Mouse (Mus musculus): ENCODE data around the gene Qrfpr. TPM values are rescaled to one million over a fixed set of nuclear protein-coding genes. Genes with fewer than 3 reads are reported as not detected.

Gene Qrfpr
- polyA plus RNA-seq, 1 experiment from 2014 or later, result 0.25 TPM

GRCm38 (mm10) chr3:36202932-36203331 is 19.2 kb downstream of the Qrfpr start:
- H3K4me3 ChIP-seq, result no peak overlapping the region
- H3K27ac ChIP-seq, result no peak overlapping the region
- WGBS, result 86% methylated on average over 7 of the region's 7 CpGs
- DNase-seq (ENCODE audit: low spot score), result no peak
- no peaks in the 10 kb centered on the region for H3K27me3 ChIP-seq (ENCODE audit: low read depth, poor library complexity, severe bottlenecking)
- no peaks in the 10 kb centered on the region for H3K4me1 ChIP-seq
- no peaks in the 10 kb centered on the region for H3K9me3 ChIP-seq (replicated peaks)
- H3K36me3 ChIP-seq, result no peaks in the 10 kb centered on the region

GRCm38 (mm10) chr3:36201098-36201497 is 21.0 kb downstream of the Qrfpr start:
- Histone ChIP-seq H3K36me3 (no peaks in the 10 kb centered on the region), H3K4me1 (no peaks in the 10 kb centered on the region), H3K4me3 (no peak overlapping the region), H3K9me3 (replicated peaks) (no peaks in the 10 kb centered on the region), H3K27ac (no peak overlapping the region), H3K27me3 (ENCODE audit: low read depth, poor library complexity, severe bottlenecking) (no peaks in the 10 kb centered on the region)
- DNase-seq (ENCODE audit: low spot score), result no peak
- 85% methylated on average over 5 of the region's 5 CpGs for WGBS

GRCm38 (mm10) chr3:36189243-36189642 is 32.9 kb downstream of the Qrfpr start:
- no peaks in the 10 kb centered on the region for H3K4me1 ChIP-seq
- DNase-seq (ENCODE audit: low spot score), result no peak
- no peaks in the 10 kb centered on the region for H3K36me3 ChIP-seq
- H3K27me3 ChIP-seq (ENCODE audit: low read depth, poor library complexity, severe bottlenecking), result no peaks in the 10 kb centered on the region
- no peaks in the 10 kb centered on the region for H3K9me3 ChIP-seq (replicated peaks)
- H3K4me3 ChIP-seq, result no peak overlapping the region
- no peak overlapping the region for H3K27ac ChIP-seq
- 92% methylated on average over 8 of the region's 8 CpGs for WGBS

- H3K4me1 ChIP-seq, result no peaks in the 10 kb centered on the region
- 86% methylated on average over 4 of the region's 4 CpGs for WGBS
- H3K4me3 ChIP-seq, result no peak overlapping the region
- no peak for DNase-seq (ENCODE audit: low spot score)
- no peaks in the 10 kb centered on the region for H3K36me3 ChIP-seq
- no peaks in the 10 kb centered on the region for H3K9me3 ChIP-seq (replicated peaks)
- no peaks in the 10 kb centered on the region for H3K27me3 ChIP-seq (ENCODE audit: low read depth, poor library complexity, severe bottlenecking)
- no peak overlapping the region for H3K27ac ChIP-seq
Observed at GRCm38 (mm10) chr3:36186510-36186909, 35.6 kb downstream of the Qrfpr start.

- peak; percentile 58 for DNase-seq (ENCODE audit: low spot score)
- Histone ChIP-seq H3K36me3 (no peaks in the 10 kb centered on the region), H3K27ac (no peak overlapping the region), H3K9me3 (replicated peaks) (no peaks in the 10 kb centered on the region), H3K4me3 (no peak overlapping the region), H3K27me3 (ENCODE audit: low read depth, poor library complexity, severe bottlenecking) (no peaks in the 10 kb centered on the region), H3K4me1 (no peaks in the 10 kb centered on the region)
- WGBS, result 10% methylated on average over 4 of the region's 4 CpGs
Observed at GRCm38 (mm10) chr3:36181519-36181918, 40.6 kb downstream of the Qrfpr start.

- peaks cover 10% of the 10 kb centered on the region for H3K36me3 ChIP-seq
- H3K27ac ChIP-seq, result no peak overlapping the region
- DNase-seq (ENCODE audit: low spot score), result no peak
- H3K27me3 ChIP-seq (ENCODE audit: low read depth, poor library complexity, severe bottlenecking), result no peaks in the 10 kb centered on the region
- H3K4me1 ChIP-seq, result no peaks in the 10 kb centered on the region
- 87% methylated on average over 2 of the region's 2 CpGs for WGBS
- no peak overlapping the region for H3K4me3 ChIP-seq
- no peaks in the 10 kb centered on the region for H3K9me3 ChIP-seq (replicated peaks)
Observed at GRCm38 (mm10) chr3:36173761-36174160, 48.4 kb downstream of the Qrfpr start.

GRCm38 (mm10) chr3:36171348-36171747 is 50.8 kb downstream of the Qrfpr start:
- DNase-seq (ENCODE audit: low spot score), result no peak
- WGBS, result 96% methylated on average over 1 of the region's 1 CpGs

GRCm38 (mm10) chr3:36170670-36171210 is 51.4 kb downstream of the Qrfpr start:
- H3K36me3 ChIP-seq, result peaks cover 38% of the 10 kb centered on the region
- H3K4me1 ChIP-seq, result no peaks in the 10 kb centered on the region
- H3K27ac ChIP-seq, result no peak overlapping the region
- 95% methylated on average over 1 of the region's 1 CpGs for WGBS
- H3K4me3 ChIP-seq, result no peak overlapping the region
- no peaks in the 10 kb centered on the region for H3K27me3 ChIP-seq (ENCODE audit: low read depth, poor library complexity, severe bottlenecking)
- no peak for DNase-seq (ENCODE audit: low spot score)
- H3K9me3 ChIP-seq (replicated peaks), result no peaks in the 10 kb centered on the region

More at GRCm38 (mm10) chr3:36171348-36171747, 50.8 kb downstream of the Qrfpr start:
- H3K27me3 ChIP-seq (ENCODE audit: low read depth, poor library complexity, severe bottlenecking), result no peaks in the 10 kb centered on the region
- H3K27ac ChIP-seq, result no peak overlapping the region
- H3K4me3 ChIP-seq, result no peak overlapping the region
- peaks cover 31% of the 10 kb centered on the region for H3K36me3 ChIP-seq
- H3K4me1 ChIP-seq, result no peaks in the 10 kb centered on the region
- H3K9me3 ChIP-seq (replicated peaks), result no peaks in the 10 kb centered on the region

GRCm38 (mm10) chr3:36155268-36155667 is 66.8 kb downstream of the Qrfpr start:
- no peak overlapping the region for H3K4me3 ChIP-seq
- H3K4me1 ChIP-seq, result peaks cover 19% of the 10 kb centered on the region
- 21% methylated on average over 5 of the region's 5 CpGs for WGBS
- peaks cover 12% of the 10 kb centered on the region for H3K36me3 ChIP-seq
- no peaks in the 10 kb centered on the region for H3K27me3 ChIP-seq (ENCODE audit: low read depth, poor library complexity, severe bottlenecking)
- no peak for DNase-seq (ENCODE audit: low spot score)
- no peaks in the 10 kb centered on the region for H3K9me3 ChIP-seq (replicated peaks)
- H3K27ac ChIP-seq, result no peak overlapping the region

- DNase-seq (ENCODE audit: low spot score), result peak; percentile 87
- no peaks in the 10 kb centered on the region for H3K36me3 ChIP-seq
- no peaks in the 10 kb centered on the region for H3K9me3 ChIP-seq (replicated peaks)
- no peaks in the 10 kb centered on the region for H3K27me3 ChIP-seq (ENCODE audit: low read depth, poor library complexity, severe bottlenecking)
- H3K4me1 ChIP-seq, result peaks cover 19% of the 10 kb centered on the region
- peak within 1 kb of the TSS; percentile 84 for H3K4me3 ChIP-seq
- H3K27ac ChIP-seq, result peak within 1 kb of the TSS; percentile 96
- WGBS, result under 1% methylated on average over 53 of the region's 54 CpGs
Observed at GRCm38 (mm10) chr3:36150934-36151686, 71.0 kb downstream of the Qrfpr start, which contains the start of gene D3Ertd254e. TSS of gene D3Ertd254e (plus strand) at chr3:36151017.

- 0% methylated on average over 1 of the region's 1 CpGs for WGBS
- no peaks in the 10 kb centered on the region for H3K27me3 ChIP-seq (ENCODE audit: low read depth, poor library complexity, severe bottlenecking)
- H3K9me3 ChIP-seq (replicated peaks), result no peaks in the 10 kb centered on the region
- no peaks in the 10 kb centered on the region for H3K36me3 ChIP-seq
- H3K4me3 ChIP-seq, result peak overlapping the region; percentile 84
- DNase-seq (ENCODE audit: low spot score), result no peak
- peaks cover 19% of the 10 kb centered on the region for H3K4me1 ChIP-seq
- H3K27ac ChIP-seq, result no peak overlapping the region
Observed at GRCm38 (mm10) chr3:36150537-36150933, 71.6 kb downstream of the Qrfpr start.

GRCm38 (mm10) chr3:36138996-36139395 is 83.1 kb downstream of the Qrfpr start:
- no peak for DNase-seq (ENCODE audit: low spot score)
- H3K4me3 ChIP-seq, result no peak overlapping the region
- no peaks in the 10 kb centered on the region for H3K36me3 ChIP-seq
- H3K9me3 ChIP-seq (replicated peaks), result no peaks in the 10 kb centered on the region
- H3K27ac ChIP-seq, result no peak overlapping the region
- no peaks in the 10 kb centered on the region for H3K27me3 ChIP-seq (ENCODE audit: low read depth, poor library complexity, severe bottlenecking)
- H3K4me1 ChIP-seq, result no peaks in the 10 kb centered on the region

GRCm38 (mm10) chr3:36138171-36138660 is 83.9 kb downstream of the Qrfpr start:
- Histone ChIP-seq H3K4me3 (no peak overlapping the region), H3K27ac (no peak overlapping the region), H3K4me1 (no peaks in the 10 kb centered on the region), H3K36me3 (no peaks in the 10 kb centered on the region), H3K9me3 (replicated peaks) (no peaks in the 10 kb centered on the region), H3K27me3 (ENCODE audit: low read depth, poor library complexity, severe bottlenecking) (no peaks in the 10 kb centered on the region)
- DNase-seq (ENCODE audit: low spot score), result no peak
- WGBS, result 82% methylated on average over 1 of the region's 1 CpGs

Measured in limb, embryonic 10.5 days (tissue).